Mouse (Mus musculus) stomach, embryonic 15.5 days (tissue): ENCODE measurements at regions not wholly inside any gene's neighbourhood (a gene's known extent, or its start where the extent isn't known, plus 50 kb on each side); places are given as distances from the start of the nearest gene placed in this dataset.

Experiments used
- ATAC-seq: fragments of 200-750 bp; cut with Nextera tagmentation; 2 replicates; pipeline ENCODE4 v1.8.0; 2017; ENCODE audit warnings: low read depth, moderate number of reproducible peaks, moderate TSS enrichment; ENCODE audit not compliant: insufficient read depth, low FRiP score
- H3K27ac ChIP-seq: fragments of 300-500 bp; sonication (generic); 2 replicates; pipeline ENCODE4 v1.5.1; 2015; ENCODE audit warnings: mild to moderate bottlenecking, inconsistent platforms
- H3K27me3 ChIP-seq: fragments of 300-500 bp; sonication (generic); replicated peaks from 2 replicates; pipeline ENCODE4 v1.6.1; 2015; ENCODE audit warnings: inconsistent platforms
- H3K36me3 ChIP-seq: fragments of 300-500 bp; sonication (generic); 2 replicates; pipeline ENCODE4 v1.6.1; 2015; ENCODE audit warnings: inconsistent platforms
- H3K4me1 ChIP-seq: fragments of 300-500 bp; sonication (generic); 2 replicates; pipeline ENCODE4 v1.6.1; 2015; ENCODE audit warnings: inconsistent platforms
- H3K4me2 ChIP-seq: fragments of 300-500 bp; sonication (generic); 2 replicates; pipeline ENCODE4 v1.6.1; 2015; ENCODE audit warnings: mild to moderate bottlenecking, inconsistent platforms
- H3K4me3 ChIP-seq: fragments of 300-500 bp; sonication (generic); replicated peaks from 2 replicates; pipeline ENCODE4 v1.5.1; 2015; ENCODE audit warnings: inconsistent platforms
- H3K9ac ChIP-seq: fragments of 300-500 bp; sonication (generic); 2 replicates; pipeline ENCODE4 v1.6.1; 2015; ENCODE audit warnings: inconsistent platforms
- H3K9me3 ChIP-seq: fragments of 300-500 bp; sonication (generic); 2 replicates; pipeline ENCODE4 v1.6.1; 2016; ENCODE audit warnings: inconsistent platforms
- WGBS: fragments of 180-500 bp; shearing (Covaris S2); methylation state at CpG from one replicate; pipeline ENCODE4 v1.1.7; 2015; 5-methylcytosine and 5-hydroxymethylcytosine counted together

GRCm38 (mm10) chr6:15865271-15865670, 144.8 kb downstream of the Mdfic start:
- Histone ChIP-seq H3K4me2 (no peak overlapping the region), H3K9ac (no peak overlapping the region), H3K27ac (no peak overlapping the region), H3K9me3 (no peaks in the 10 kb centered on the region), H3K27me3 (no peaks in the 10 kb centered on the region), H3K36me3 (no peaks in the 10 kb centered on the region), H3K4me1 (no peaks in the 10 kb centered on the region), H3K4me3 (no peak overlapping the region)
- ATAC-seq, result no peak
- 55% methylated on average over 3 of the region's 3 CpGs for WGBS

DNA sequence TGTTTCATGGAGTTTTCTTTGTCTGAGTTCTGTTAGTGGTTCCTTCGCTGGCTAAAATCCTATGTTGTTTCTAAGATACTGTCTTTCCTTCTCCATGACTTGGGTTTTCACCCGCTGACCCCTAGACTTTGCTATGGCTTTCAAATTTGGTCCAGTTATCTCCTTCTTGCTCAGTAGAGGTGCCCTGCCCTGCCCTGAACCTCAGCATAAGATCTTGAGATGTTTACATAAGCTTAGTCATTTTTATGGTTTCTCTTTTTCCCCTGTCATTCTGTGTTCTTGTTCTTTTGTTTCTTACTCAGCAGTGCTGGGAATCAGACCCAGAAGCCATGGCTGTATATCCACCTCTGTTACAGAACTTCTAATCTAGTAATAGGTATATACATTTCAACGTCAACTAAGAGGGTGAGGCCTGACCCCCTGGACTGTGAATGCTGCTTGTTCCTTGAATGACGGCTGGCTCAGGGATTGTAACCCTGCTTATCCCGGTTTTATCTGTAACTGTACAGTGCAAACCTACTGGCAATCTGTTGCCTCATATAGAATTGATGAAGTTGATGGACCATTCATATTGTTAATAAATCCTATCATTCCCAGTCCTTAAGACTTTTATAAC, 161.9 kb downstream of the Mdfic start:
- no peak overlapping the region for H3K27ac ChIP-seq
- H3K36me3 ChIP-seq, result no peaks in the 10 kb centered on the region
- no peak for ATAC-seq
- H3K4me2 ChIP-seq, result no peak overlapping the region
- no peaks in the 10 kb centered on the region for H3K9me3 ChIP-seq
- no peaks in the 10 kb centered on the region for H3K27me3 ChIP-seq
- H3K9ac ChIP-seq, result no peak overlapping the region
- no peaks in the 10 kb centered on the region for H3K4me1 ChIP-seq
- 73% methylated on average over 5 of the region's 5 CpGs for WGBS
- H3K4me3 ChIP-seq, result no peak overlapping the region

DNA sequence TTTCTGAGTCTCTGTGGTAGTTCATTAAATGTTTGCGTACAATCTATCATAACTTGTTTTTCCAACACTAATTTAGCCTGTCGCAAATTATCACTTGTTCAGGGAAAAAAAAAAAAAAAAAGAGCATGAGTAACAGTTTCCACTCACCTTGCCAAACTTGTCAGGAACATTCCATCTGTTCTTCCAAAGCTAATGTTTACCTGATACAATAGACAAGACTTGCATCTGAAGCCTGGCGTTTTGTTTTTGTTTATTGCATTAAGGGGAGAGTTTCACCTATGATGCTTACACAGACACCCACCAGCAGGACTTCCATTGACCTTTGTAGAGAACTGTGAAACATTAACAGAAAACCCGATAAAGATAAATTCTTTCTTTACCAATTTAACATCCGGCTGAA, 172.6 kb downstream of the Mdfic start:
- H3K4me2 ChIP-seq, result no peak overlapping the region
- no peak overlapping the region for H3K27ac ChIP-seq
- no peak for ATAC-seq
- H3K36me3 ChIP-seq, result no peaks in the 10 kb centered on the region
- 54% methylated on average over 5 of the region's 5 CpGs for WGBS
- no peak overlapping the region for H3K9ac ChIP-seq
- H3K27me3 ChIP-seq, result no peaks in the 10 kb centered on the region
- no peak overlapping the region for H3K4me3 ChIP-seq
- H3K9me3 ChIP-seq, result no peaks in the 10 kb centered on the region
- no peaks in the 10 kb centered on the region for H3K4me1 ChIP-seq

- Histone ChIP-seq H3K9me3 (no peaks in the 10 kb centered on the region), H3K9ac (no peak overlapping the region), H3K4me3 (no peak overlapping the region), H3K27ac (no peak overlapping the region), H3K36me3 (no peaks in the 10 kb centered on the region), H3K4me2 (no peak overlapping the region), H3K4me1 (no peaks in the 10 kb centered on the region), H3K27me3 (no peaks in the 10 kb centered on the region)
- ATAC-seq, result no peak
Measured at GRCm38 (mm10) chr6:15900495-15900894, 180.0 kb downstream of the Mdfic start.

GRCm38 (mm10) chr6:15902665-15903274, 182.3 kb downstream of the Mdfic start:
- no peak for ATAC-seq
- no peaks in the 10 kb centered on the region for H3K27me3 ChIP-seq
- no peak overlapping the region for H3K4me2 ChIP-seq
- no peaks in the 10 kb centered on the region for H3K36me3 ChIP-seq
- 60% methylated on average over 2 of the region's 2 CpGs for WGBS
- no peak overlapping the region for H3K27ac ChIP-seq
- H3K4me3 ChIP-seq, result no peak overlapping the region
- no peaks in the 10 kb centered on the region for H3K4me1 ChIP-seq
- no peak overlapping the region for H3K9ac ChIP-seq
- no peaks in the 10 kb centered on the region for H3K9me3 ChIP-seq

DNA sequence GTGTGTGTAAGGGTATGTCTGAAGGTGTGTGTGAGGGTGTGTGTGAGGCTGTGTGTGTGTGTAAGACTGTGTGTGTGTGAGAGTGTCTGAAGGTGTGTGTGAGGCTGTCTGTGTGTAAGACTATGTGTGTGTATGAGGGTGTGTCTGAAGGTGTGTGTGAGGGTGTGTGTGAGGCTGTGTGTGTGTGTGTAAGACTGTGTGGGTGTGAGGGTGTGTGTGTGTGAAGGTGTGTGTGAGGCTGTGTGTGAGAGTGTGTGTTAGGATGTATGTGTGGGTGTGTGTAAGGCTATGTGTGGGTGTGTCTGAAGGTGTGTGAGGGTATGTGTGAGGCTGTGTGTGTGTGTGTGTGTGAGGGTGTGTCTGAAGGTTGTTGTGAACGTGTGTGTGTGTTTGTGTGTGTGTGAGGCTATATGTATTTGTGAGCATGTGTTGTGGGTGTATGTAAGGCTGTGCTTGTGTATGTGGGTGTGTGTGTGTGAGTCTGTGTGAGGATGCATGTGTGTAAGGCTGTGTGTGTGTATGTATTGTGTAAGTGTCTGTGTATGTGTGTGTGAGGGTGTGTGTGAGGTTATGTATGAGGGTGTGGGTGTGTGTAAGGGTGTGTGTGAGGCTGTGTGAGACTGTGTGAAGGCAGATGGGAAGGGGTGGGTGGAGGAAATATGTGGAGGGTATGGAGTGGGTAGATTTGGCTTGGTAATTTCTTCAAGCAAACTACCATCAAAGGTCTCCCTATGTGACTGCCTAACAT, 190.1 kb downstream of the Mdfic start:
- no peak; the same call in 1 of the 2 replicates for ATAC-seq
- no peak overlapping the region for H3K27ac ChIP-seq
- WGBS, result 58% methylated on average over 1 of the region's 1 CpGs
- no peaks in the 10 kb centered on the region for H3K27me3 ChIP-seq
- no peak overlapping the region for H3K4me2 ChIP-seq
- H3K9me3 ChIP-seq, result no peaks in the 10 kb centered on the region
- H3K4me3 ChIP-seq, result no peak overlapping the region
- no peaks in the 10 kb centered on the region for H3K36me3 ChIP-seq
- no peak overlapping the region for H3K9ac ChIP-seq
- no peaks in the 10 kb centered on the region for H3K4me1 ChIP-seq

- Histone ChIP-seq H3K27me3 (no peaks in the 10 kb centered on the region), H3K4me1 (no peaks in the 10 kb centered on the region), H3K9ac (no peak overlapping the region), H3K4me2 (no peak overlapping the region), H3K27ac (no peak overlapping the region), H3K4me3 (no peak overlapping the region), H3K36me3 (no peaks in the 10 kb centered on the region), H3K9me3 (no peaks in the 10 kb centered on the region)
- 79% methylated on average over 2 of the region's 2 CpGs for whole genome bisulfite sequencing
- no peak for ATAC-seq
Measured at GRCm38 (mm10) chr6:15929650-15930049, 209.2 kb downstream of the Mdfic start.

GRCm38 (mm10) chr6:15950251-15950650, 229.8 kb downstream of the Mdfic start:
- Histone ChIP-seq H3K9me3 (no peaks in the 10 kb centered on the region), H3K4me2 (no peak overlapping the region), H3K27ac (no peak overlapping the region), H3K27me3 (no peaks in the 10 kb centered on the region), H3K4me3 (no peak overlapping the region), H3K4me1 (no peaks in the 10 kb centered on the region), H3K36me3 (no peaks in the 10 kb centered on the region), H3K9ac (no peak overlapping the region)
- ATAC-seq, result peak; percentile 53; the same call in 1 of the 2 replicates
- WGBS, result 73% methylated on average over 2 of the region's 2 CpGs

GRCm38 (mm10) chr6:15987334-15987733, 266.9 kb downstream of the Mdfic start:
- Histone ChIP-seq H3K4me2 (no peak overlapping the region), H3K9me3 (no peaks in the 10 kb centered on the region), H3K4me1 (no peaks in the 10 kb centered on the region), H3K4me3 (no peak overlapping the region), H3K27me3 (no peaks in the 10 kb centered on the region), H3K36me3 (no peaks in the 10 kb centered on the region), H3K9ac (no peak overlapping the region), H3K27ac (no peak overlapping the region)
- 37% methylated on average over 5 of the region's 5 CpGs for WGBS
- ATAC-seq, result peak; percentile 60
